Mouse (Mus musculus) frontal cortex, adult (tissue): ENCODE results near the gene Nprl2.
A peak's percentile ranks its signal among the peaks of the same experiment; 100 is the strongest.
"Not testable (repeated sequence)": the region's sequence is repeated elsewhere in the genome, so short reads cannot be mapped to it uniquely, and the experiment has no call there.

ENCODE experiments used
- ATAC-seq: cut with Nextera tagmentation; 2 replicates; pipeline ENCODE4 v1.9.2; 2017; ENCODE audit warnings: mild to moderate bottlenecking, moderate library complexity, mixed read lengths; ENCODE audit not compliant: low TSS enrichment

Gene Nprl2

GRCm38 (mm10) chr9:107553541-107554318 lies 11.7 kb downstream of the Nprl2 start:
- ATAC-seq: peak; percentile 15; the same call in 1 of the 2 replicates

GRCm38 (mm10) chr9:107554319-107554825 lies 12.3 kb downstream of the Nprl2 start:
- peak; percentile 85 for ATAC-seq

GRCm38 (mm10) chr9:107555031-107555457 lies 13.0 kb downstream of the Nprl2 start:
- no peak for ATAC-seq

- ATAC-seq: no peak
Observed at GRCm38 (mm10) chr9:107555701-107556100, 13.7 kb downstream of the Nprl2 start.

GRCm38 (mm10) chr9:107556346-107556745 lies 14.3 kb downstream of the Nprl2 start:
- no peak for ATAC-seq

- peak; percentile 96 for ATAC-seq
Observed at GRCm38 (mm10) chr9:107563029-107563581, 21.1 kb downstream of the Nprl2 start, which contains the start of gene Tusc2. TSS of gene Tusc2 (plus strand) at chr9:107563255.

- not testable (repeated sequence) for ATAC-seq
Observed at GRCm38 (mm10) chr9:107565556-107565955, 23.5 kb downstream of the Nprl2 start.

- no peak for ATAC-seq
Observed at GRCm38 (mm10) chr9:107566041-107566709, 24.1 kb downstream of the Nprl2 start.

GRCm38 (mm10) chr9:107566855-107567254 lies 24.8 kb downstream of the Nprl2 start:
- ATAC-seq: no peak

GRCm38 (mm10) chr9:107567702-107568319 lies 25.8 kb downstream of the Nprl2 start, which contains the start of gene Hyal2:
TSS of gene Hyal2 (plus strand) at chr9:107567945.
- no peak for ATAC-seq

- ATAC-seq: peak; percentile 77
Observed at GRCm38 (mm10) chr9:107568331-107569261, 26.6 kb downstream of the Nprl2 start.

GRCm38 (mm10) chr9:107569270-107569669 lies 27.2 kb downstream of the Nprl2 start:
- ATAC-seq: 0 out of 2 replicates have a peak, but pooled peaks have one; percentile 1

GRCm38 (mm10) chr9:107570016-107570415 lies 28.0 kb downstream of the Nprl2 start:
- no peak for ATAC-seq

GRCm38 (mm10) chr9:107570845-107571244 lies 28.8 kb downstream of the Nprl2 start:
- ATAC-seq: no peak

- no peak for ATAC-seq
Observed at GRCm38 (mm10) chr9:107571534-107572326, 29.7 kb downstream of the Nprl2 start.

- no peak for ATAC-seq
Observed at GRCm38 (mm10) chr9:107572327-107572662, 30.3 kb downstream of the Nprl2 start.

- ATAC-seq: not testable (repeated sequence)
Observed at GRCm38 (mm10) chr9:107573774-107574173, 31.7 kb downstream of the Nprl2 start.

GRCm38 (mm10) chr9:107575579-107576356 lies 33.7 kb downstream of the Nprl2 start:
- no peak for ATAC-seq
